Mouse (Mus musculus) left cerebral cortex, adult 2 months (tissue): ENCODE data around the gene Nr6a1. TPM values are rescaled to one million over a fixed set of nuclear protein-coding genes. Genes with fewer than 3 reads are reported as not detected.
A peak's percentile ranks its signal among the peaks of the same experiment; 100 is the strongest.

ENCODE experiments used
- DNase-seq, 2 experiments: peaks; one replicate each; pipeline ENCODE4 v3.0.0; 2021 to 2022; ENCODE audit warnings: low spot score in 2 of 2, mixed read lengths in 1 of 2; ENCODE audit errors: extremely low spot score in 1 of 2
- H3K27ac ChIP-seq: fragments of 200-600 bp; 2 replicates; pipeline ENCODE4 v1.8.1; 2022
- H3K4me3 ChIP-seq: fragments of 200-600 bp; 2 replicates; pipeline ENCODE4 v1.8.1; 2022
- CTCF ChIP-seq: fragments of 200-600 bp; IDR thresholded peaks from 2 replicates; pipeline ENCODE4 v1.8.1; 2022; ENCODE audit warnings: antibody characterized with exemption, mild to moderate bottlenecking, moderate library complexity
- intact Hi-C: fragments of 180-260 bp; cut with DNase I; formaldehyde crosslinking; loops from one replicate; pipeline ENCODE4 v1.15.1; 2025
- total RNA-seq, 2 experiments: library from RNA; stranded (reverse); gene quantifications; 2 replicates each; pipeline ENCODE4 v1.2.3; 2021

Nr6a1 gene
- total RNA-seq, 2 experiments from 2014 or later: 9.3 to 10.4 TPM

DNA sequence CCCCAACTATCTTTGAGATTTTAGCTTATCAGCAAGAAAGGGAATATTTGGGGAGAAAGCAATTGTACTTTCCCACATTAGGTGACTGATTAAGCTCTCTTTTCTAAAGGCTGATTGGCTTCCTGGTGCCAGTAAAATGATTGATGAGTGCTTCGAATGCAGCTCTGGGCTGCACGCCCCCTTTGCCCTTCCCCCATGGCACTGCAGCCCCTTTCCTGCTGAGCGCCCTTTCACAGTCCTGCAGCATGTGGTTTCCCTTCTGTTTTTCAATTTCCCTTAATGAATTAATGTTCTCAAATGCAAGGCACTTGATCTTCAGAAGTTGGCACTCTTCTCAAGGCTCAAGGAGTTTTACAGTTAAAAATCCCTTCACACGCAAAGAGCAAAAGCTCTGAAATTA lies 12.5 kb downstream of the Nr6a1 start:
- Histone ChIP-seq H3K4me3 (no peak overlapping the region), H3K27ac (no peak overlapping the region)
- intact Hi-C loops: no loop called here
- DNase-seq: no peak
- TF ChIP-seq CTCF: no peak

DNA sequence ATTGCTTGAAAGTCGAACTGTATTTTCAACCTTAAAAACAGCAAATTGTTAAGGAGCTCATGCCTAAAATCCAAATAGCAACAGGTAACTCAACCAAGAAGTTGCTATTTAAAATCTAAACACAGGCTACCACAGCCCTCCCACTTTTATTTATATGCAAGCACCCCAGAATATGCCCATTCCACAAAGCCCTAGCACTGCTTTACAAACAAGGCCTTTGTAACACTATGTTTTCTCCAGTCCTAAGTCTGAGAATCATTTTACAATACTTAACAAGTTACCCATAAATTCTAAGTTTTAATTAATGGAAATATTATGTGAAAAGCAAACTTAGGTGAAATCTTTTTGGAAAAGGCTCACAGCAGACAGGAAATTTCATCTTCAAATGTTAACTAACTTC lies 13.0 kb downstream of the Nr6a1 start:
- Histone ChIP-seq H3K27ac (no peak overlapping the region), H3K4me3 (no peak overlapping the region)
- intact Hi-C loops: no loop called here
- TF ChIP-seq CTCF: no peak
- no peak for DNase-seq

GRCm38 (mm10) chr2:38908604-38909003 lies 18.9 kb downstream of the Nr6a1 start:
- intact Hi-C loops: no loop called here
- H3K4me3 ChIP-seq: no peak overlapping the region
- DNase-seq: no peak
- H3K27ac ChIP-seq: no peak overlapping the region
- TF ChIP-seq CTCF: no peak

- DNase-seq: peak; percentile 16 to 41
- H3K27ac ChIP-seq: no peak overlapping the region
- intact Hi-C loops: no loop called here
- TF ChIP-seq CTCF: no peak
- no peak overlapping the region for H3K4me3 ChIP-seq
These were observed 21.4 kb downstream of the Nr6a1 start for GRCm38 (mm10) chr2:38906097-38906496.

- H3K27ac ChIP-seq: no peak overlapping the region
- TF ChIP-seq CTCF: no peak
- intact Hi-C loops: no loop called here
These were observed 23.2 kb downstream of the Nr6a1 start for GRCm38 (mm10) chr2:38904290-38904689.

DNA sequence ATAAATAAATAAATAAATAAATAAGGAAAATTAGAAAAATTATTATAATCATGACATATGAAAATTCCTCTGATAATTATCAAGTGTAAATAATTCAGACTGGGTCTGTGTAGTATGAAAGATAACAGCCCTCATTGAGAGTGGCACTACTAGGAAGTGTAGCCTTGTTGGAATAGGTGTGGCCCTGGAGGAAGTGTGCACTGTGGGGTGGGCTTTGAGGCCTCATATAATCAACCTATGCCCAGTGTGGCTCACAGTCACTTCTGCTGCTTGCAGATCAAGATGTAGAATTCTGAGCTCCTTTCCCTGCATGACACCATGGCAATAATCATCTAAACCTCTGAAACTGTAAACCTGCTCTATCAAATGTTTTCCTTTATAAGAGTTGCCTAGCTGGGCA lies 24.6 kb downstream of the Nr6a1 start:
- no peak overlapping the region for H3K4me3 ChIP-seq
- no peak for DNase-seq
- intact Hi-C loops: no loop called here
- TF ChIP-seq CTCF: no peak
- H3K27ac ChIP-seq: no peak overlapping the region

More at GRCm38 (mm10) chr2:38904290-38904689, 23.2 kb downstream of the Nr6a1 start:
- no peak overlapping the region for H3K4me3 ChIP-seq
- no peak for DNase-seq

DNA sequence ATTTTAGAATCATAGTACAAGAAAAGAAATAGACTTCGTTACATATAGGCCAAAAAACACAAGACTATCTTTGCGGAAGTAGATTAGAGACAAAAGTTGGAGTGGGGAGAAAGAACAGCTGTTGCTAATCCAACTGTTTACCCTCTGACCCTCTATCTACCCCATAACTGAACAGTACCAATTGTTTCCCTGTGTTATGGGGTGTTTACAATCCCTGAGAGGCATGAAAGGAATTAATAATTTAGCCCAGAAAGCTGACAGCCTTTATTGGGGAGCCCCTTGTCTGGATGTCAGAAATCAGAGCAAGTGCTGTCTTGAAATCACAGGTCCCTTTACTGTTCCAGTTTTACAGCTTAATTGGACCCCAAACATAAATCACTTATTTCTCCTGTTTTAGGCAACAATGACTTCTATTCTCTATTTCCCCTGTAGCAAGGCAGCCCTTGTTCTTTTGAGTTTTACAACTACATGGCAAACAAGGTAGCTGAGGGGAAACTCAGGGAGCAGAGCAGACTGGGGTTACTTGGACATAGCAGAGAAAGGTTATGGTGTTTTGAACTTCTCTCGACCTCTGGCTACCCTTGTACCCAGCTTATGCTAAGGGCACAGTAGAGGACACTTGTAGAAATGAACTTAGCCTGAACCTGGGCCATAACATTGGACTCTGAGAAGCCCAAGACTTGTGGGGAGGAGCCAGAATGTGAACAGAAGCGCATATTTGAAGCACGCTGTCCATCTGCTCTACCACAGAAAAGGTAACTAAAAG lies 46.4 kb downstream of the Nr6a1 start:
- intact Hi-C loops: no loop called here
- DNase-seq: no peak
- Histone ChIP-seq H3K27ac (no peak overlapping the region), H3K4me3 (no peak overlapping the region)
- no peak for TF ChIP-seq CTCF

- Histone ChIP-seq H3K27ac (no peak overlapping the region), H3K4me3 (no peak overlapping the region)
- intact Hi-C loops: no loop called here
- DNase-seq: no peak
- TF ChIP-seq CTCF: no peak
These were observed 52.9 kb downstream of the Nr6a1 start for GRCm38 (mm10) chr2:38874544-38875108.

DNA sequence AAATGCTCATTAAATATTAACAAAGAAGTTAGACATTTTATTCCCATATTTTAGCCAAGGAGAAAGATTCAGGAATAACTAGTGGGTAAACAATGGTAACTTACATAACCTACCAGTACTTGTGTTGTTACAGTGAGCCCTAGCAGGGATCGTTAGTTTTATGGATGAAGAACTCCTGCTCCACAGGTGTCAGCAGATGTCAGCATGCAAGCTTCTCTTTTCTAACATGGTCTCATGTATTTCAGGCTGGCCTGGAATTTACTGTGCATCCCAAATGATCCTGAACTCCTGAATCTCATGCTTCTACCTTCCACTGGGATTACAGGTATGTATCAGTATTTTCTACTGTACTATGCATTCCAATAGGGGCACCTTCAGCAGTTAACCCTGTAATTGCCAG lies 54.8 kb downstream of the Nr6a1 start:
- intact Hi-C loops: no loop called here
- Histone ChIP-seq H3K27ac (no peak overlapping the region), H3K4me3 (no peak overlapping the region)
- no peak for DNase-seq
- no peak for TF ChIP-seq CTCF

DNA sequence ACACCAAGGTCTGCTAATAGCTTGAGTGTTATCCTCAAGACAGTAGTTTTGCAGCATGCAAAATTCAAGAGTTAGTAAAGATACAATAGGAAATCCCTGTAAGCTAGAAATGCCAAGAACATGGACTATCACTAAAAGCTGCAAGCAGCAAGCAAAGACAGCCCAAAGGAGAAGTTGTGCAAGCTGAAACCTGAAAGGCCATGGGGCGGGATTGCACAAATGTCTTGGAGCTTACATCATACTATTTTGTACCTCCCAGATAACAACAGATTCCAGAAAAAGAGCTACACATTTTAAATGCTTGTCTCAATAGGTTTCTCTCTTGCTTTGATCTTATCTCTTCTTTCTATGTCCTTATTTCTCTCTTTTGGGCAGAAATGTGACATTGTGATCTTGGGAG lies 60.8 kb downstream of the Nr6a1 start:
- intact Hi-C loops: loop anchor here (10.0 kb wide), 1 partner anchor 222 kb away; the partner anchor contains the start of gene Psmb7
- no peak overlapping the region for H3K27ac ChIP-seq
- no peak for DNase-seq
- H3K4me3 ChIP-seq: no peak overlapping the region
- TF ChIP-seq CTCF: no peak

- Histone ChIP-seq H3K27ac (no peak overlapping the region), H3K4me3 (no peak overlapping the region)
- intact Hi-C loops: loop anchor here (1.0 to 10.0 kb wide), 2 partner anchors 67 to 219 kb away; partner anchors contain the start of gene Psmb7
- TF ChIP-seq CTCF: peak; percentile 91
- DNase-seq: no peak
These were observed 63.5 kb downstream of the Nr6a1 start for GRCm38 (mm10) chr2:38864011-38864410.

DNA sequence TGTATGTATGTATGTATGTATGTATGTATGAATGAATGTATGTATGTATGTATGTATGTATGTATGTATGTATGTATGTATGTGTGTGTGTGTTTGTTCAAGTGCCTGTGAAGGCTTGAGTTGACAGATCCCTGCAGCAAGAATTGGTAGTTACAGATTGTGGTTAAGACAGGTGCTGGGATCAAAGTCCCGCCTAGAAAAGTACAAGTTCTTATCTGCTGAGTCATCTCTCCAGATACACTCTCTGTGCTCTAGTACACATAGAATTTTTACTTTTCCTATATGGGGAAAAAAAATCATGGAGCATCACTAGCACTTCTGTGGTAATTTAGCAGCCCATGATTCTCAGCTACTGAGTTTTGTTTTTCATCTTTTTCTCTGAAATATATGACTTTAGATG lies 75.7 kb downstream of the Nr6a1 start:
- Histone ChIP-seq H3K4me3 (no peak overlapping the region), H3K27ac (no peak overlapping the region)
- TF ChIP-seq CTCF: no peak
- intact Hi-C loops: no loop called here
- no peak for DNase-seq

GRCm38 (mm10) chr2:38846319-38846718 lies 81.2 kb downstream of the Nr6a1 start:
- intact Hi-C loops: no loop called here
- TF ChIP-seq CTCF: no peak

More at GRCm38 (mm10) chr2:38846319-38846718, 81.2 kb downstream of the Nr6a1 start:
- Histone ChIP-seq H3K27ac (no peak overlapping the region), H3K4me3 (no peak overlapping the region)
- DNase-seq: no peak
